9 mouse cellular contexts compared by ENCODE assay signal in genomic region chr9:59680534-59680875, GRCm38 (mm10). TPM values are rescaled to one million over a fixed set of nuclear protein-coding genes. Genes with fewer than 3 reads are reported as not detected.
DNase-seq lines count a peak whose midpoint lies in the region; ATAC-seq and TF ChIP-seq lines count a peak whose summit lies in the region.
"Had no signal": no experiment of that assay in that cellular context is flagged by ENCODE, and none has a peak within 500 bp of the region (broad histone marks: within the 10 kb centered on the region; RNA-seq: fewer than 3 reads in every experiment).

No protein-coding gene starts in this region.

- TF ChIP-seq POLR2A in brain, embryonic 14.5 days (IDR thresholded peaks at IDR 0.05; ENCODE audit: borderline replicate concordance, extremely low read depth, insufficient read depth, insufficient read length, poor library complexity, severe bottlenecking), result no peak

- ATAC-seq in kidney, embryonic 14.5 days (ENCODE audit: low FRiP score, low TSS enrichment), result peak; percentile 45
- ATAC-seq in hindbrain, embryonic 12.5 days (ENCODE audit: low FRiP score), result peak; percentile 47; the same call in 1 of the 2 replicates
- ATAC-seq in midbrain, embryonic 12.5 days (ENCODE audit: low FRiP score, low read depth), result peak; percentile 21; the same call in 1 of the 2 replicates
- ATAC-seq: Patski had no signal

- H3K27me3 ChIP-seq in kidney, embryonic 14.5 days (ENCODE audit: control insufficient read depth, insufficient read depth, low read length), result no peaks in the 10 kb centered on the region
- peaks cover 34% of the 10 kb centered on the region for H3K27me3 ChIP-seq in hindbrain, embryonic 12.5 days
- peaks cover 28% of the 10 kb centered on the region for H3K27me3 ChIP-seq in midbrain, embryonic 12.5 days
- H3K27me3 ChIP-seq: Patski had no signal

- H3K4me3 ChIP-seq in kidney, embryonic 14.5 days (ENCODE audit: low read length), result peak overlapping the region; percentile 36
- peak overlapping the region; percentile 46 for H3K4me3 ChIP-seq in hindbrain, embryonic 12.5 days
- peak overlapping the region; percentile 47 for H3K4me3 ChIP-seq in midbrain, embryonic 12.5 days

- H3K36me3 ChIP-seq in kidney, embryonic 14.5 days (ENCODE audit: control insufficient read depth, insufficient read depth, low read length), result peaks cover 38% of the 10 kb centered on the region
- peaks cover 40% of the 10 kb centered on the region for H3K36me3 ChIP-seq in hindbrain, embryonic 12.5 days
- H3K36me3 ChIP-seq in midbrain, embryonic 12.5 days, result peaks cover 40% of the 10 kb centered on the region

- H3K27ac ChIP-seq in kidney, embryonic 14.5 days (ENCODE audit: low read depth, low read length), result no peak overlapping the region
- H3K27ac ChIP-seq in hindbrain, embryonic 12.5 days, result no peak overlapping the region
- no peak overlapping the region for H3K27ac ChIP-seq in midbrain, embryonic 12.5 days (replicated peaks)

- DNase-seq in kidney, adult 9 months, result no peak
- peak; percentile 14 for DNase-seq in brain, embryonic 14.5 days (ENCODE audit: low read depth)
- DNase-seq in ovary, adult 18-20 months (ENCODE audit: low spot score), result no peak
- DNase-seq in urinary bladder, postnatal 4 days (ENCODE audit: low spot score in 2 of 2), result no peak
- no peak for DNase-seq in adrenal gland, postnatal 36 days

- H3K4me2 ChIP-seq in kidney, embryonic 14.5 days (replicated peaks; ENCODE audit: low read depth, low read length), result peak overlapping the region; percentile 77
- peak overlapping the region; percentile 95 for H3K4me2 ChIP-seq in hindbrain, embryonic 12.5 days (replicated peaks)
- H3K4me2 ChIP-seq in midbrain, embryonic 12.5 days (replicated peaks), result peak overlapping the region; percentile 94

- no peaks in the 10 kb centered on the region for H3K4me1 ChIP-seq in kidney, embryonic 14.5 days (ENCODE audit: control insufficient read depth, insufficient read depth, low read length)
- peaks cover 14% of the 10 kb centered on the region for H3K4me1 ChIP-seq in hindbrain, embryonic 12.5 days
- peaks cover 12% of the 10 kb centered on the region for H3K4me1 ChIP-seq in midbrain, embryonic 12.5 days

- H3K9me3 ChIP-seq in kidney, embryonic 14.5 days (ENCODE audit: control insufficient read depth, low read length), result no peaks in the 10 kb centered on the region
- no peaks in the 10 kb centered on the region for H3K9me3 ChIP-seq in hindbrain, embryonic 12.5 days (replicated peaks)
- H3K9me3 ChIP-seq in midbrain, embryonic 12.5 days, result no peaks in the 10 kb centered on the region

- peak overlapping the region; percentile 25 for H3K9ac ChIP-seq in kidney, embryonic 14.5 days (ENCODE audit: low read depth, low read length)
- H3K9ac ChIP-seq in hindbrain, embryonic 12.5 days, result peak overlapping the region; percentile 67
- peak overlapping the region; percentile 51 for H3K9ac ChIP-seq in midbrain, embryonic 12.5 days (replicated peaks)

- 8% methylated on average over 16 of the region's 16 CpGs for WGBS in kidney, embryonic 14.5 days
- 8% methylated on average over 16 of the region's 16 CpGs for WGBS in hindbrain, embryonic 12.5 days
- 7% methylated on average over 16 of the region's 16 CpGs for WGBS in midbrain, embryonic 12.5 days

- TF ChIP-seq CTCF in brain, embryonic 14.5 days (IDR thresholded peaks at IDR 0.05; ENCODE audit: borderline replicate concordance, extremely low read depth, insufficient read depth, insufficient read length), result no peak

RNA-seq across cellular contexts. Expression of gene Gramd2, which starts 0.6 kb away (rescaled TPM):
- 0.66 TPM in 2 replicates for polyA plus RNA-seq in kidney, embryonic 14.5 days (2014; fragmentation: Nextera tagmentation; extraction: Ambion mirVana)
- polyA plus RNA-seq in brain, embryonic 14.5 days (2012; rRNA removed), result 7.6 and 8.8 TPM in 2 replicates
- polyA plus RNA-seq in hindbrain, embryonic 12.5 days (2016; fragmentation: Nextera tagmentation; extraction: Ambion mirVana), result 0.46 and 0.83 TPM in 2 replicates
- 0.38 and 0.40 TPM in 2 replicates for polyA plus RNA-seq in midbrain, embryonic 12.5 days (2016; fragmentation: Nextera tagmentation; extraction: Ambion mirVana)
- under 1 TPM; 0.13 to 0.16 TPM for total RNA-seq in adrenal gland, postnatal 36 days (2021)

RNA-seq across cellular contexts. Expression of gene Pkm, which starts 24.3 kb away (rescaled TPM):
- 879 and 1,230 TPM in 2 replicates for polyA plus RNA-seq in kidney, embryonic 14.5 days (2014; fragmentation: Nextera tagmentation; extraction: Ambion mirVana)
- polyA plus RNA-seq in brain, embryonic 14.5 days (2012; rRNA removed), result 986 and 1,073 TPM in 2 replicates
- 1,402 and 1,486 TPM in 2 replicates for polyA plus RNA-seq in hindbrain, embryonic 12.5 days (2016; fragmentation: Nextera tagmentation; extraction: Ambion mirVana)
- 1,621 and 1,694 TPM in 2 replicates for polyA plus RNA-seq in midbrain, embryonic 12.5 days (2016; fragmentation: Nextera tagmentation; extraction: Ambion mirVana)
- total RNA-seq in adrenal gland, postnatal 36 days (2021), result 100 to 1,000 TPM; 749 to 846 TPM
